Mouse (Mus musculus): ENCODE data around the gene Itga9. TPM values are rescaled to one million over a fixed set of nuclear protein-coding genes. Genes with fewer than 3 reads are reported as not detected.
A peak's percentile ranks its signal among the peaks of the same experiment; 100 is the strongest.

Itga9 gene
- polyA plus RNA-seq, 1 experiment from 2014 or later, result 2.4 TPM

- no peak for ATAC-seq (ENCODE audit: low FRiP score, low TSS enrichment)
- 78% methylated on average over 8 of the region's 8 CpGs for WGBS
- Histone ChIP-seq H3K9me3 (ENCODE audit: control insufficient read depth, low read length) (no peaks in the 10 kb centered on the region), H3K4me2 (ENCODE audit: low read length) (no peak overlapping the region), H3K36me3 (ENCODE audit: control insufficient read depth, insufficient read depth, low read length) (no peaks in the 10 kb centered on the region), H3K27ac (replicated peaks; ENCODE audit: low read depth, low read length) (no peak overlapping the region), H3K4me1 (ENCODE audit: control insufficient read depth, insufficient read depth, low read length) (no peaks in the 10 kb centered on the region), H3K4me3 (replicated peaks; ENCODE audit: low read depth, low read length) (no peak overlapping the region), H3K9ac (replicated peaks; ENCODE audit: low read length) (no peak overlapping the region), H3K27me3 (ENCODE audit: control insufficient read depth, insufficient read depth, low read length) (no peaks in the 10 kb centered on the region)
- DNase-seq, result no peak
Observed at GRCm38 (mm10) chr9:118698191-118698590, 91.7 kb downstream of the Itga9 start.

- Histone ChIP-seq H3K9ac (replicated peaks; ENCODE audit: low read length) (no peak overlapping the region), H3K27me3 (ENCODE audit: control insufficient read depth, insufficient read depth, low read length) (no peaks in the 10 kb centered on the region), H3K4me1 (ENCODE audit: control insufficient read depth, insufficient read depth, low read length) (no peaks in the 10 kb centered on the region), H3K27ac (replicated peaks; ENCODE audit: low read depth, low read length) (no peak overlapping the region), H3K9me3 (ENCODE audit: control insufficient read depth, low read length) (no peaks in the 10 kb centered on the region), H3K4me3 (replicated peaks; ENCODE audit: low read depth, low read length) (no peak overlapping the region), H3K4me2 (ENCODE audit: low read length) (no peak overlapping the region), H3K36me3 (ENCODE audit: control insufficient read depth, insufficient read depth, low read length) (no peaks in the 10 kb centered on the region)
- no peak for ATAC-seq (ENCODE audit: low FRiP score, low TSS enrichment)
- whole genome bisulfite sequencing, result 93% methylated on average over 4 of the region's 4 CpGs
- no peak for DNase-seq
Observed at GRCm38 (mm10) chr9:118699716-118700115, 93.2 kb downstream of the Itga9 start.

- H3K27me3 ChIP-seq (ENCODE audit: control insufficient read depth, insufficient read depth, low read length), result no peaks in the 10 kb centered on the region
- H3K4me1 ChIP-seq (ENCODE audit: control insufficient read depth, insufficient read depth, low read length), result no peaks in the 10 kb centered on the region
- no peak overlapping the region for H3K9ac ChIP-seq (replicated peaks; ENCODE audit: low read length)
- H3K36me3 ChIP-seq (ENCODE audit: control insufficient read depth, insufficient read depth, low read length), result no peaks in the 10 kb centered on the region
- no peak overlapping the region for H3K27ac ChIP-seq (replicated peaks; ENCODE audit: low read depth, low read length)
- 80% methylated on average over 12 of the region's 12 CpGs for WGBS
- H3K9me3 ChIP-seq (ENCODE audit: control insufficient read depth, low read length), result no peaks in the 10 kb centered on the region
- H3K4me3 ChIP-seq (replicated peaks; ENCODE audit: low read depth, low read length), result no peak overlapping the region
- H3K4me2 ChIP-seq (ENCODE audit: low read length), result no peak overlapping the region
- DNase-seq (no peak), ATAC-seq (ENCODE audit: low FRiP score, low TSS enrichment) (no peak)
Observed at GRCm38 (mm10) chr9:118700889-118701288, 94.4 kb downstream of the Itga9 start.

- H3K36me3 ChIP-seq (ENCODE audit: control insufficient read depth, insufficient read depth, low read length), result no peaks in the 10 kb centered on the region
- no peak overlapping the region for H3K4me2 ChIP-seq (ENCODE audit: low read length)
- ATAC-seq (ENCODE audit: low FRiP score, low TSS enrichment), result no peak
- H3K9ac ChIP-seq (replicated peaks; ENCODE audit: low read length), result no peak overlapping the region
- no peaks in the 10 kb centered on the region for H3K9me3 ChIP-seq (ENCODE audit: control insufficient read depth, low read length)
- H3K4me3 ChIP-seq (replicated peaks; ENCODE audit: low read depth, low read length), result no peak overlapping the region
- H3K27me3 ChIP-seq (ENCODE audit: control insufficient read depth, insufficient read depth, low read length), result no peaks in the 10 kb centered on the region
- no peak overlapping the region for H3K27ac ChIP-seq (replicated peaks; ENCODE audit: low read depth, low read length)
- no peaks in the 10 kb centered on the region for H3K4me1 ChIP-seq (ENCODE audit: control insufficient read depth, insufficient read depth, low read length)
- 86% methylated on average over 2 of the region's 2 CpGs for WGBS
- no peak for DNase-seq
Observed at GRCm38 (mm10) chr9:118701791-118702190, 95.3 kb downstream of the Itga9 start.

GRCm38 (mm10) chr9:118703146-118703545, 96.7 kb downstream of the Itga9 start:
- Histone ChIP-seq H3K36me3 (ENCODE audit: control insufficient read depth, insufficient read depth, low read length) (no peaks in the 10 kb centered on the region), H3K27ac (replicated peaks; ENCODE audit: low read depth, low read length) (no peak overlapping the region), H3K4me1 (ENCODE audit: control insufficient read depth, insufficient read depth, low read length) (no peaks in the 10 kb centered on the region), H3K27me3 (ENCODE audit: control insufficient read depth, insufficient read depth, low read length) (no peaks in the 10 kb centered on the region), H3K9me3 (ENCODE audit: control insufficient read depth, low read length) (no peaks in the 10 kb centered on the region), H3K4me3 (replicated peaks; ENCODE audit: low read depth, low read length) (no peak overlapping the region), H3K9ac (replicated peaks; ENCODE audit: low read length) (no peak overlapping the region), H3K4me2 (ENCODE audit: low read length) (no peak overlapping the region)
- ATAC-seq (ENCODE audit: low FRiP score, low TSS enrichment) (no peak), DNase-seq (no peak)
- WGBS, result 85% methylated on average over 3 of the region's 3 CpGs

- no peak overlapping the region for H3K4me3 ChIP-seq (replicated peaks; ENCODE audit: low read depth, low read length)
- no peak for DNase-seq
- H3K9me3 ChIP-seq (ENCODE audit: control insufficient read depth, low read length), result no peaks in the 10 kb centered on the region
- H3K36me3 ChIP-seq (ENCODE audit: control insufficient read depth, insufficient read depth, low read length), result no peaks in the 10 kb centered on the region
- H3K4me1 ChIP-seq (ENCODE audit: control insufficient read depth, insufficient read depth, low read length), result no peaks in the 10 kb centered on the region
- no peak overlapping the region for H3K27ac ChIP-seq (replicated peaks; ENCODE audit: low read depth, low read length)
- no peak for ATAC-seq (ENCODE audit: low FRiP score, low TSS enrichment)
- WGBS, result 59% methylated on average over 14 of the region's 14 CpGs
- no peak overlapping the region for H3K4me2 ChIP-seq (ENCODE audit: low read length)
- H3K9ac ChIP-seq (replicated peaks; ENCODE audit: low read length), result no peak overlapping the region
- H3K27me3 ChIP-seq (ENCODE audit: control insufficient read depth, insufficient read depth, low read length), result no peaks in the 10 kb centered on the region
Observed at GRCm38 (mm10) chr9:118705381-118706074, 99.0 kb downstream of the Itga9 start.

GRCm38 (mm10) chr9:118706176-118706975, 99.9 kb downstream of the Itga9 start:
- Histone ChIP-seq H3K27me3 (ENCODE audit: control insufficient read depth, insufficient read depth, low read length) (no peaks in the 10 kb centered on the region), H3K36me3 (ENCODE audit: control insufficient read depth, insufficient read depth, low read length) (no peaks in the 10 kb centered on the region), H3K27ac (replicated peaks; ENCODE audit: low read depth, low read length) (no peak overlapping the region), H3K9ac (replicated peaks; ENCODE audit: low read length) (no peak overlapping the region), H3K4me1 (ENCODE audit: control insufficient read depth, insufficient read depth, low read length) (no peaks in the 10 kb centered on the region), H3K9me3 (ENCODE audit: control insufficient read depth, low read length) (no peaks in the 10 kb centered on the region), H3K4me3 (replicated peaks; ENCODE audit: low read depth, low read length) (no peak overlapping the region), H3K4me2 (ENCODE audit: low read length) (no peak overlapping the region)
- 76% methylated on average over 18 of the region's 18 CpGs for WGBS
- ATAC-seq (ENCODE audit: low FRiP score, low TSS enrichment) (no peak), DNase-seq (peak; percentile 36)

- Histone ChIP-seq H3K27ac (replicated peaks; ENCODE audit: low read depth, low read length) (no peak overlapping the region), H3K36me3 (ENCODE audit: control insufficient read depth, insufficient read depth, low read length) (no peaks in the 10 kb centered on the region), H3K9ac (replicated peaks; ENCODE audit: low read length) (no peak overlapping the region), H3K4me3 (replicated peaks; ENCODE audit: low read depth, low read length) (no peak overlapping the region), H3K27me3 (ENCODE audit: control insufficient read depth, insufficient read depth, low read length) (no peaks in the 10 kb centered on the region), H3K4me2 (ENCODE audit: low read length) (no peak overlapping the region), H3K9me3 (ENCODE audit: control insufficient read depth, low read length) (no peaks in the 10 kb centered on the region), H3K4me1 (ENCODE audit: control insufficient read depth, insufficient read depth, low read length) (no peaks in the 10 kb centered on the region)
- 79% methylated on average over 9 of the region's 9 CpGs for WGBS
- ATAC-seq (ENCODE audit: low FRiP score, low TSS enrichment), result no peak
- DNase-seq, result no peak
Observed at GRCm38 (mm10) chr9:118710625-118711024, 104.1 kb downstream of the Itga9 start.

GRCm38 (mm10) chr9:118711749-118712148, 105.3 kb downstream of the Itga9 start:
- no peaks in the 10 kb centered on the region for H3K9me3 ChIP-seq (ENCODE audit: control insufficient read depth, low read length)
- no peak overlapping the region for H3K27ac ChIP-seq (replicated peaks; ENCODE audit: low read depth, low read length)
- H3K9ac ChIP-seq (replicated peaks; ENCODE audit: low read length), result no peak overlapping the region
- no peaks in the 10 kb centered on the region for H3K27me3 ChIP-seq (ENCODE audit: control insufficient read depth, insufficient read depth, low read length)
- DNase-seq, result no peak
- H3K4me3 ChIP-seq (replicated peaks; ENCODE audit: low read depth, low read length), result no peak overlapping the region
- no peaks in the 10 kb centered on the region for H3K36me3 ChIP-seq (ENCODE audit: control insufficient read depth, insufficient read depth, low read length)
- no peaks in the 10 kb centered on the region for H3K4me1 ChIP-seq (ENCODE audit: control insufficient read depth, insufficient read depth, low read length)
- H3K4me2 ChIP-seq (ENCODE audit: low read length), result no peak overlapping the region
- 95% methylated on average over 11 of the region's 11 CpGs for WGBS
- ATAC-seq (ENCODE audit: low FRiP score, low TSS enrichment), result no peak
